Mouse (Mus musculus) heart, embryonic 16.5 days (tissue): ENCODE data around the gene Sec24d. TPM values are rescaled to one million over a fixed set of nuclear protein-coding genes. Genes with fewer than 3 reads are reported as not detected.

Experiments used
- ATAC-seq: fragments of 200-750 bp; cut with Nextera tagmentation; replicated peaks from 2 replicates; pipeline ENCODE4 v1.8.0; 2017; ENCODE audit warnings: moderate number of reproducible peaks; ENCODE audit not compliant: insufficient read depth, low FRiP score; ENCODE audit errors: extremely low read depth
- H3K27ac ChIP-seq: fragments of 300-500 bp; sonication (generic); 2 replicates; pipeline ENCODE4 v1.5.1; 2014; ENCODE audit warnings: mild to moderate bottlenecking, low read length, control low read depth, moderate library complexity
- H3K27me3 ChIP-seq: fragments of 300-500 bp; sonication (generic); 2 replicates; pipeline ENCODE4 v1.6.1; 2014; ENCODE audit warnings: low read length, mixed read lengths; ENCODE audit not compliant: control insufficient read depth, insufficient read depth
- H3K36me3 ChIP-seq: fragments of 300-500 bp; sonication (generic); 2 replicates; pipeline ENCODE4 v1.6.1; 2014; ENCODE audit not compliant: control insufficient read depth, insufficient read depth
- H3K4me1 ChIP-seq: fragments of 300-500 bp; sonication (generic); 2 replicates; pipeline ENCODE4 v1.6.1; 2014; ENCODE audit warnings: low read length, mixed read lengths; ENCODE audit not compliant: control insufficient read depth, insufficient read depth
- H3K4me2 ChIP-seq: fragments of 300-500 bp; sonication (generic); 2 replicates; pipeline ENCODE4 v1.6.1; 2014; ENCODE audit warnings: low read depth, mild to moderate bottlenecking, control low read depth, low read length
- H3K4me3 ChIP-seq: fragments of 300-500 bp; sonication (generic); 2 replicates; pipeline ENCODE4 v1.5.1; 2014; ENCODE audit warnings: mild to moderate bottlenecking, control low read depth, low read length
- H3K9ac ChIP-seq: fragments of 300-500 bp; sonication (generic); 2 replicates; pipeline ENCODE4 v1.6.1; 2014; ENCODE audit warnings: low read length, control low read depth
- H3K9me3 ChIP-seq: fragments of 300-500 bp; sonication (generic); replicated peaks from 2 replicates; pipeline ENCODE4 v1.6.1; 2016; ENCODE audit warnings: low read length; ENCODE audit not compliant: control insufficient read depth
- WGBS: fragments of 180-500 bp; shearing (Covaris S2); extraction: QIAGEN DNeasy Blood & Tissue Kit; methylation state at CpG from one replicate; pipeline ENCODE4 v1.1.7; 2014; 5-methylcytosine and 5-hydroxymethylcytosine counted together
- polyA plus RNA-seq: library from polyadenylated mRNA; unstranded; fragments of >200 nt; fragmentation: Nextera tagmentation; extraction: Ambion mirVana; gene quantifications from 2 replicates; pipeline ENCODE4 v1.2.1, GENCODE M21; 2015

The Sec24d gene
- polyA plus RNA-seq, 1 experiment from 2014 or later, result 66.3 TPM

GRCm38 (mm10) chr3:123237446-123237845, 29.8 kb upstream of the Sec24d start:
- peak overlapping the region; percentile 84; the same call in 1 of the 2 replicates for H3K4me2 ChIP-seq
- no peaks in the 10 kb centered on the region for H3K36me3 ChIP-seq
- H3K9ac ChIP-seq, result 0 out of 2 replicates have a peak overlapping the region, but pooled peaks have one; percentile 8
- no peak overlapping the region for H3K4me3 ChIP-seq
- H3K9me3 ChIP-seq, result no peaks in the 10 kb centered on the region
- ATAC-seq, result no peak
- H3K4me1 ChIP-seq, result peaks cover 15% of the 10 kb centered on the region
- no peaks in the 10 kb centered on the region for H3K27me3 ChIP-seq
- peak overlapping the region; percentile 80 for H3K27ac ChIP-seq

- Histone ChIP-seq H3K4me2 (no peak overlapping the region), H3K9me3 (no peaks in the 10 kb centered on the region), H3K9ac (no peak overlapping the region), H3K27ac (peak overlapping the region; percentile 5), H3K4me1 (0 out of 2 replicates have a peak, but pooled peaks cover 2% of the 10 kb centered on the region), H3K36me3 (no peaks in the 10 kb centered on the region), H3K4me3 (no peak overlapping the region), H3K27me3 (no peaks in the 10 kb centered on the region)
- ATAC-seq, result no peak
- 24% methylated on average over 5 of the region's 5 CpGs for WGBS
Measured at GRCm38 (mm10) chr3:123244376-123244775, 22.9 kb upstream of the Sec24d start.

- Histone ChIP-seq H3K36me3 (no peaks in the 10 kb centered on the region), H3K4me1 (0 out of 2 replicates have a peak, but pooled peaks cover 2% of the 10 kb centered on the region), H3K27me3 (no peaks in the 10 kb centered on the region), H3K9ac (no peak overlapping the region), H3K27ac (no peak overlapping the region), H3K4me2 (no peak overlapping the region), H3K9me3 (no peaks in the 10 kb centered on the region), H3K4me3 (no peak overlapping the region)
- ATAC-seq, result no peak
- WGBS, result 68% methylated on average over 4 of the region's 4 CpGs
Measured at GRCm38 (mm10) chr3:123245646-123246045, 21.6 kb upstream of the Sec24d start.

GRCm38 (mm10) chr3:123256181-123257101, 10.8 kb upstream of the Sec24d start:
- Histone ChIP-seq H3K36me3 (no peaks in the 10 kb centered on the region), H3K27ac (no peak overlapping the region), H3K9me3 (no peaks in the 10 kb centered on the region; the same call in 1 of the 2 replicates), H3K4me2 (no peak overlapping the region), H3K27me3 (no peaks in the 10 kb centered on the region), H3K4me1 (peaks cover 8% of the 10 kb centered on the region; the same call in 1 of the 2 replicates), H3K9ac (no peak overlapping the region), H3K4me3 (no peak overlapping the region)
- 61% methylated on average over 11 of the region's 11 CpGs for WGBS
- ATAC-seq, result no peak

GRCm38 (mm10) chr3:123258709-123259108, 8.5 kb upstream of the Sec24d start:
- peaks cover 8% of the 10 kb centered on the region; the same call in 1 of the 2 replicates for H3K4me1 ChIP-seq
- H3K4me2 ChIP-seq, result no peak overlapping the region
- 39% methylated on average over 4 of the region's 4 CpGs for WGBS
- H3K27me3 ChIP-seq, result no peaks in the 10 kb centered on the region
- peak overlapping the region; percentile 80 for H3K27ac ChIP-seq
- no peaks in the 10 kb centered on the region for H3K36me3 ChIP-seq
- peak; percentile 60; the same call in 1 of the 2 replicates for ATAC-seq
- no peak overlapping the region for H3K9ac ChIP-seq
- no peak overlapping the region for H3K4me3 ChIP-seq
- no peaks in the 10 kb centered on the region; the same call in 1 of the 2 replicates for H3K9me3 ChIP-seq

GRCm38 (mm10) chr3:123264706-123265105, 2.5 kb upstream of the Sec24d start:
- Histone ChIP-seq H3K4me1 (peaks cover 19% of the 10 kb centered on the region), H3K9ac (peak overlapping the region; percentile 59), H3K9me3 (no peaks in the 10 kb centered on the region), H3K4me3 (peak overlapping the region; percentile 49), H3K27ac (peak overlapping the region; percentile 56), H3K27me3 (no peaks in the 10 kb centered on the region), H3K4me2 (peak overlapping the region; percentile 61), H3K36me3 (peaks cover 3% of the 10 kb centered on the region; the same call in 1 of the 2 replicates)
- no peak for ATAC-seq
- 22% methylated on average over 6 of the region's 6 CpGs for WGBS

- Histone ChIP-seq H3K27me3 (no peaks in the 10 kb centered on the region), H3K4me2 (peak overlapping the region; percentile 59), H3K27ac (peak overlapping the region; percentile 88), H3K36me3 (peaks cover 29% of the 10 kb centered on the region), H3K4me1 (peaks cover 16% of the 10 kb centered on the region), H3K9ac (peak overlapping the region; percentile 81), H3K4me3 (peak overlapping the region; percentile 70), H3K9me3 (no peaks in the 10 kb centered on the region)
- under 1% methylated on average over 25 of the region's 25 CpGs for WGBS
- ATAC-seq, result peak; percentile 58
Measured at GRCm38 (mm10) chr3:123267741-123268201, 516 bp downstream of the Sec24d start.

GRCm38 (mm10) chr3:123282866-123283615, 15.8 kb downstream of the Sec24d start:
- H3K4me1 ChIP-seq, result peaks cover 4% of the 10 kb centered on the region; the same call in 1 of the 2 replicates
- peaks cover 39% of the 10 kb centered on the region for H3K36me3 ChIP-seq
- WGBS, result 45% methylated on average over 12 of the region's 12 CpGs

More at GRCm38 (mm10) chr3:123282866-123283615, 15.8 kb downstream of the Sec24d start:
- peak overlapping the region; percentile 42 for H3K27ac ChIP-seq
- 0 out of 2 replicates have a peak, but pooled peaks have one; percentile 60 for ATAC-seq
- H3K27me3 ChIP-seq, result no peaks in the 10 kb centered on the region
- H3K9ac ChIP-seq, result no peak overlapping the region
- H3K4me2 ChIP-seq, result no peak overlapping the region
- H3K4me3 ChIP-seq, result no peak overlapping the region
- H3K9me3 ChIP-seq, result no peaks in the 10 kb centered on the region
